Mouse (Mus musculus): ENCODE measurements at regions not wholly inside any gene's neighbourhood (a gene's known extent, or its start where the extent isn't known, plus 50 kb on each side); places are given as distances from the start of the nearest gene placed in this dataset.

DNA sequence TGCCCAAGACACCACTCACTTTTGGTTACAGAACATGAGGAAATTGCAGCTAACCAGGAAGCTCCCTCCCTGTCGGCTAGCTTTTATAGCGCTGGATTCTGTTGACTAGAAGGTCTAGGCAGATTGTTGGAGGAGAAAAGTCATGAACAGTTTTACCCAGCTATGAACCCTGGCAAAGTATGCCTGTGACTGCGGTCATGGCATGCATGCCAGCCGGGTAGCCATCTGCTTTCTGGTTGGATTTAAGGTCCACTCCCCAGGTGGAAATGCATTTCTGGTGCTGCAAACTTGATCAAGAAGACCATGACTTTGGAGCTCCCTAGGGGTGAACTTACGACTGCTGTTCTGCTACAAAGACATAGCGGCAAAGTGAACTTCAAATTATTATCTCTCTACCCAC lies 62.8 kb upstream of the Mylip start:
- TF ChIP-seq CTCF (IDR thresholded peaks at IDR 0.05 in 2 of 3, conservative IDR thresholded peaks at IDR 0.05 in 1 of 3; ENCODE audit: control insufficient read depth in 1 of 3, insufficient read depth in 1 of 3, low read depth in 2 of 3, low read length in 3 of 3, poor library complexity in 1 of 3, severe bottlenecking in 1 of 3) (no peak), MAX (IDR thresholded peaks at IDR 0.05; ENCODE audit: low read length) (no peak), ETS1 (IDR thresholded peaks at IDR 0.05; ENCODE audit: low read depth, low read length) (no peak), MEF2A (IDR thresholded peaks at IDR 0.05; ENCODE audit: extremely low read depth, insufficient replicate concordance, low read depth, low read length, poor library complexity, severe bottlenecking) (no peak), SMC3 (IDR thresholded peaks at IDR 0.05; ENCODE audit: low read depth, low read length) (no peak), POLR2AphosphoS5 (IDR thresholded peaks at IDR 0.05; ENCODE audit: borderline replicate concordance, low read depth, low read length) (no peak), MAFK (IDR thresholded peaks at IDR 0.05; ENCODE audit: borderline replicate concordance, low read depth, low read length) (no peak), GATA1 (IDR thresholded peaks at IDR 0.05; ENCODE audit: low read depth, low read length) (no peak)
